Mouse (Mus musculus) embryo, embryonic 10 days (tissue): ENCODE results near the gene Lfng.

ENCODE experiments used
- DNase-seq: peaks from one replicate; pipeline ENCODE4 v3.0.0-alpha.2; 2015; ENCODE audit warnings: low spot score

Lfng gene

DNA sequence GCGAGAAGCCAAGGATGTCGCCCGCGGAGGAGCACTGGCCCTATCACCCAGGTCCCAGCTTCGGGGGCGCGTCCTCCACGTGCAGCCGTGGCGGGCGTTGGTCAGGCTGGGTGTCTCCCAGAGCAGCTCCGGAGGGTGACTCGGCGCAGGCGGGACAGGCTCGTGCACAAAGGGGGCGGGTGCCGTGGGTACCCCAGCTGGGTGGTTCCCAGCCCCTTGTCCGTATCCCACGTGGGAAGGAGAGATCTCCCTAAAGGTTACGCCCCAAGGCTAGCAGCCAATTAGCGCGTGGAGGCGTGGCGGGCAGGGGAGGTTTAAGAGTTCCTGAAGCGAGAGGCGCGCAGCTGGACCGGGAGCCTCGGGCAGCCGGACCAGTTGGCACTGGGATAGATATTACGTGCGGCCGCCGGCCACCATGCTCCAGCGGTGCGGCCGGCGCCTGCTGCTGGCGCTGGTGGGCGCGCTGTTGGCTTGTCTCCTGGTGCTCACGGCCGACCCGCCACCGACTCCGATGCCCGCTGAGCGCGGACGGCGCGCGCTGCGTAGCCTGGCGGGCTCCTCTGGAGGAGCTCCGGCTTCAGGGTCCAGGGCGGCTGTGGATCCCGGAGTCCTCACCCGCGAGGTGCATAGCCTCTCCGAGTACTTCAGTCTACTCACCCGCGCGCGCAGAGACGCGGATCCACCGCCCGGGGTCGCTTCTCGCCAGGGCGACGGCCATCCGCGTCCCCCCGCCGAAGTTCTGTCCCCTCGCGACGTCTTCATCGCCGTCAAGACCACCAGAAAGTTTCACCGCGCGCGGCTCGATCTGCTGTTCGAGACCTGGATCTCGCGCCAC lies at the start of gene Lfng:
TSS of gene Lfng (plus strand) at position 320 of the 835 bp plus-strand sequence.
- DNase-seq: peak; percentile 98

DNA sequence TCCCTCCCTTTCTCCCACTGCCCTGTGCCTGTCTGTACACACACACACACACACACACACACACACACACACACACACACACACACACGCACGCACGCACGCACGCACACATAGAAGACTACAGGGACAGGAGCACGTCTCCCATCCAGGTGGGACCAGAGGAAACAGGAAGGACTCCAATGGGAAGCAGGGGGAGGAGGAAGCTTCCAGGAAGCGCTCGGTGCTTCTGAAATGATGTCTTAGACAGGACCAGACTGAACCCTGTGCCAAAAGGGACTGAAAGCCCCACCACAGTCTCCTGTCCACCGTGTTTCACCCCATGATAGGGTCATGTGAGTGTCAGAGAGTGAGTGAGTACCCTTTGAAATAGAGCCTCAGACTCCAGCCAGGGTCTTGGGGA lies 44.5 kb upstream of the Lfng start:
- no peak for DNase-seq

DNA sequence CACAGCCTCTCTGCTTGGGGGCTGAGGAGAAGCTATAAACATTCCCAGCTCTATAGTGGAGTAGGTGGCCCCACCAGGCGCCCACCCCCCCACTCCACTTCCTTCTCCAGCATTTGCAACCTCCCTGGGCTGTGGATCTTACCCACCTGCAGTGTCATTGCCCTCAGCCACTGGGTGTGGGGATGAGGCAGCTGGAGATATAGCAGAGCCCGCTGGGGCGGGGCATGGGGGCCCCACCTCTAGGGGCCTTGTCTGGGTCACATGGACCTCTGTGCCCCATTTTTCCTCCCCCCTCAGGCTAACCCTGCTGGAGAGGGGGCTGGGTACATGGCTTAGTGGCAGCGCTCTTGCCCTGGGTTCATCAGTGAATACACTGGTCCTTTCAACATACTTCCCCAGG lies 42.2 kb upstream of the Lfng start, which contains the start of gene Grifin:
TSS of gene Grifin (minus strand) at position 176 of the 400 bp plus-strand sequence.
- DNase-seq: no peak

DNA sequence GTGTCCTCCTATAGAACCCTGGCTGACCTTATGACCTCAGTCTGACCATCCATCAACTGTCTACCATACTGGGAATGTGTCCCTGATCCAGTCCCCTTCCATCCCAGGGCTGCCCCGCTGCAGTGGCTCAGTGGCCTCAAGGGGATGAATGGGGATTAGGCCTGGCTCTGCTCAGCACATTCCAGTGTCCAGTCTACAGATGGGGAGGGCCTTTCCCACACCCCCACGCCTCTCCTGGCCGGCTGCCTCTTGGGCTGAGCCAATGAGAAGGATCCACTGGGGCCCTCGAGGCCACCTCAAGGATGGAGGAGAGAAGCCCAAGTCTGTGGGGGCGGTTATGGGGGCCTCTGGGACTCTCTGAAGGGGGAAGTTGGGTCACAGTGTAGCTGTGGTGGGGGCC lies 41.7 kb upstream of the Lfng start:
- DNase-seq: peak; percentile 69

DNA sequence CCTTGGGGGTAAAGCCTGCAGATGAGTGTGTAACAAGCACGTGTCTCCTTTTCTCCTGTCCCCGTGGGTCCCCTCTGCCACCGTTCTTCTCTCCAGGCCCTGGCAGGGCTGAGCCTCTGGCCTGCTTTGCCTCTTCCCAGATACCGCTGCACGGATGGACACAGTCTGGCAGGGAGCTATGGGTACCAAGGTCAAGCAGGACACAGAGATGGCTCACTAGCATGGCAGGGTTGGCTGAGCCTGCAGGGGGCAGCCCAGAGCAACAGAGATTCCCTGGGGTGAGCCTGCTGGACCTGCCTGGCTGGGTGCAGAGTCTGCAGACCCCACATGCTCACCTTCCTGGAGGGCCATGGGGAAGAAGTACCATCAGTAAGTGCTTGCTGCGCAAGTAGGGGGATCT lies 41.3 kb upstream of the Lfng start:
- peak; percentile 67 for DNase-seq

- no peak for DNase-seq
These were observed 40.8 kb upstream of the Lfng start for GRCm38 (mm10) chr5:140566271-140566670.

DNA sequence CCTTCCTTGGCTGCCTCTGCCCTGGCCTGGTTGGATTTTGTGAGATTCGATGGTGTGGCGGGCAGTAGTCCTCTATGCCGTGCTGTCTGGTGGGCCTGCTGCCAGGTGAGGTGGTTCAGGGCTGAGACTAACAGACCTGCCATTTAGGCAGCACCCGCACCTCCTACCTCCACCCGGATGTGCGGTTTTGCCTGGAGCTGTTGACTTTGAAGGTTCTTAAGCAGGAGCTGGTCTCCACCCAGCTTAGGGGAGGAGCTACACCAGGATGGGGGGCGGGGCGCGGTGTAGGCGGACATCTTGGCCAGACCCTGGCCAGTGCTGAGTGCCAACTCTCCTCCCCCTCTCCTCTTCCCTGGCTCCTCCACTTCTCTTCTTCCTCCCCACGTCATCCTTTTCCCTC lies 39.8 kb upstream of the Lfng start:
- DNase-seq: peak; percentile 33

GRCm38 (mm10) chr5:140567751-140568150 lies 39.4 kb upstream of the Lfng start:
- DNase-seq: no peak

GRCm38 (mm10) chr5:140568321-140568970 lies 38.7 kb upstream of the Lfng start:
- DNase-seq: peak; percentile 55

GRCm38 (mm10) chr5:140569032-140569595 lies 38.0 kb upstream of the Lfng start:
- no peak for DNase-seq

DNA sequence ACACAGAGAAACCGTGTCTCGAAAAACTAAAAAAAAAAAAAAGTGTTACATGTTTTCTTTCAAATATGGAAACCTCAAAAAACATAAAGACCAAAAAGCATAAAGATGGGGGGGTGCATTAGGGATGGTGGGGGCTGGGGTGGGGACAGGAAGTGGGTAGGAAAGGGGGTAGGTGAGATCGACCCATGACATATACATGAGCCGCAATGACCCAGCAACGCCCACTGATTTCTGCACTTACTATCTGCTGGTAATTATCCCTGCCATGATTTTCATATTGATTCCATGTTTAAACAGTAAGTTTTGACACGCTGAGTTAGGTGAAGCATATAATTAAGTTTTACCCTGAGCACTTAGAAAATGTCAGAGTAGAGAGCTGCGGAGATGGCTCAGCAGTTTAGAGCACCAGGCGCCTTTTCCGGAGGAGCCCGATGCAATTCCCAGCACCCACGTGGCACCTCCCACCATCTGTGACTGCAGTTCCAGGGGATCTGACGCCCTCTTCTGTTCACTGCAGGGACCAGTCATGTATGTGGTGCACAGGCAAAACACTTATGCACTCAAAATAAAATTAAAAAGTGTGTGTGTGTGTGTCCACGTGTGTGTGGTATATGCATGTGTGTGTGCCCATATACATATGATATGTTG lies 36.8 kb upstream of the Lfng start:
- DNase-seq: no peak

- no peak for DNase-seq
These were observed 35.9 kb upstream of the Lfng start for GRCm38 (mm10) chr5:140571201-140571600.

- no peak for DNase-seq
These were observed 35.4 kb upstream of the Lfng start for GRCm38 (mm10) chr5:140571673-140572072.

DNA sequence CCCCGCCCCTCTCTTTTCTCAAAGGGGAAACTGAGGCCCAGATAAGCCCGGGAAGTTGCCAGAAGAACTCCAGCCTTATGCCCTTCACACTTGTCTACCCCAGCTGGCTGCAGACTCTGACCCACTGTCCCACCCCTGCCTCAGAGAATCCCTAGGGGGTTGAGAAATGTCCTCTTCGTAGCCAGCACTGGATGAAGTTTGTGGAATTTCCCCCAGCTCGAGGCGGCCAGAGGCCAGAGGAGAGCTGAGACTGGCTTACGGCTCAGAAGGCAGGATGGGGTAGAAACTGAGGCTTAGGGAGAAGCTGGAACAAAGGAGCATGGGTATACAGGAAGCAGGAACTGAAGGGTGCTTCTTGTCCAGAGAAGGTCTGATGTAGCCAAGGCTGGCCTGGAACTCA lies 34.5 kb upstream of the Lfng start:
- DNase-seq: no peak

DNA sequence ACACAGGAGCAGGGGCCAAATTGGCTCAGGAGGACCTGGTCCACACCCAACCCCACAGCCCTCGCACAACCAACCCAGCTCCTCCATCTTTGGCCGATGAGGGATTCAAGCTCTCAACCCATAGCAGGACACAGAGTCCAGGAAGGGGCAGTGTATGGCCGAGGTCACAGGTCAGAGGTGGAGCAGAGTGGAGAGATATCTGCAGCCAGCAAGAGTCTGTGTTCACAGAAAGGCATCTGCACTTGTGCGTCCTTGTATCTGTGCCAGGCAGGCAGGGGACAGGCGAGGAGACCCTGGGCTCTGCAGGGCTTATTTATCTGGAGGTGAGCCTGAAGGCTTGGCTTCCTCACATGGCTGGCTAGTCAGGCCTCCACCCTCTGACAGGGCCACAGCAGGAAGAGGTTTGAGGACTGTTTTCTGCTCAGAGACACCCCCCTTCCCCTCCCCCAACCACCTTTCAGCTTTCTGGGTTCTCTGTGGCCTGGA lies 31.7 kb upstream of the Lfng start:
- no peak for DNase-seq

GRCm38 (mm10) chr5:140579221-140579620 lies 27.9 kb upstream of the Lfng start:
- DNase-seq: no peak

GRCm38 (mm10) chr5:140579771-140580170 lies 27.3 kb upstream of the Lfng start:
- DNase-seq: peak; percentile 81

- DNase-seq: peak; percentile 84
These were observed 25.6 kb upstream of the Lfng start for GRCm38 (mm10) chr5:140581569-140581968.

GRCm38 (mm10) chr5:140582995-140583731 lies 24.0 kb upstream of the Lfng start:
- peak; percentile 54 for DNase-seq

- peak; percentile 89 for DNase-seq
These were observed 23.3 kb upstream of the Lfng start for GRCm38 (mm10) chr5:140583732-140584368.
